Mouse (Mus musculus): Measurements from ENCODE around the gene Serpini2.

DNA sequence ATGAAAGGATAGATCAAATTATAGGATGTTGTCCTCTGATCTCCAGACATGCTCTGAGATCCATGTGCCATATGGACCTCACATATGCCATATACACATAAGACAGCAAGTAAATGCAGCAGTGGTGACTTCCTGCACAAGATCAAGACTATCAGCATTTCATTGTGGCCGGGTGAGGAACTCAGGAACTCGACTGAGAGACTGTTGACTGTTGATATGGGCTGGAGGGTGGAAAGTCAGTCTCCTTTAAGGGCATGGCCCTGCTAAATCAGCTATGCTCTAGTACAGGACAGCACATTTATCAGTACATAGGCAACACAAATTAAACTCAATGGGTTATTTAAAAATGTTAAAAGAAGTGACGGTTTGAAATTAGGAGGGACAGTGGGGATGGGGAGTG is 38.4 kb upstream of the Serpini2 start:
- TF ChIP-seq CTCF (IDR thresholded peaks at IDR 0.05; ENCODE audit: borderline replicate concordance, extremely low read depth, insufficient read depth, insufficient read length) (no peak), POLR2A (IDR thresholded peaks at IDR 0.05; ENCODE audit: borderline replicate concordance, extremely low read depth, insufficient read depth, insufficient read length, poor library complexity, severe bottlenecking) (no peak)

Measured in brain, embryonic 14.5 days (tissue).